Mouse (Mus musculus) liver, postnatal 0 days (tissue): Measurements from ENCODE around the gene Cxcr5.

Experiments
- CTCF ChIP-seq: sonication (generic); IDR thresholded peaks from 2 replicates; pipeline ENCODE4 v1.5.1; 2016; ENCODE audit warnings: antibody characterized with exemption, low read depth
- EP300 ChIP-seq: IDR thresholded peaks from 2 replicates; pipeline ENCODE4 v1.6.1; 2016; ENCODE audit warnings: antibody characterized with exemption, low read depth, mild to moderate bottlenecking

- TF ChIP-seq EP300 (peak; percentile 82), CTCF (peak; percentile 41; the same call in 1 of the 2 replicates)
These were observed 3.7 kb upstream of the Cxcr5 start for GRCm38 (mm10) chr9:44565367-44565766.
